Mouse (Mus musculus) CH12.LX (cell line): ENCODE measurements at regions not wholly inside any gene's neighbourhood (a gene's known extent, or its start where the extent isn't known, plus 50 kb on each side); places are given as distances from the start of the nearest gene placed in this dataset.

ENCODE experiments used
- CHD2 ChIP-seq: IDR thresholded peaks from 2 replicates; pipeline ENCODE4 v1.6.1; 2011; ENCODE audit warnings: low read length, improper control_type of control experiment
- CTCF ChIP-seq, 2 experiments: IDR thresholded peaks in 1 of 2; conservative IDR thresholded peaks in 1 of 2; 2 replicates each; pipeline ENCODE4 v1.5.1; 2011 to 2012; ENCODE audit warnings: low read depth in 2 of 2, low read length in 2 of 2, improper control_type of control experiment in 1 of 2, inconsistent platforms in 1 of 2, mild to moderate bottlenecking in 1 of 2, moderate library complexity in 1 of 2
- E2F4 ChIP-seq: IDR thresholded peaks from 2 replicates; pipeline ENCODE4 v1.6.1; 2011; ENCODE audit warnings: low read depth, low read length, improper control_type of control experiment; ENCODE audit not compliant: insufficient replicate concordance
- MAFK ChIP-seq: IDR thresholded peaks from 2 replicates; pipeline ENCODE4 v1.6.1; 2011; ENCODE audit warnings: low read length, improper control_type of control experiment; ENCODE audit not compliant: insufficient replicate concordance
- NELFE ChIP-seq: IDR thresholded peaks from 2 replicates; pipeline ENCODE4 v1.6.1; 2011; ENCODE audit warnings: low read depth, low read length, improper control_type of control experiment
- POLR2A ChIP-seq: IDR thresholded peaks from 2 replicates; pipeline ENCODE4 v1.6.1; 2011; ENCODE audit warnings: low read depth, mild to moderate bottlenecking, improper control_type of control experiment, low read length
- SMC3 ChIP-seq: IDR thresholded peaks from 2 replicates; pipeline ENCODE4 v1.6.1; 2011; ENCODE audit warnings: low read depth, low read length, improper control_type of control experiment

- TF ChIP-seq CTCF (conservative IDR thresholded peaks at IDR 0.05 in 1 of 2, IDR thresholded peaks at IDR 0.05 in 1 of 2; ENCODE audit: low read depth in 2 of 2, low read length in 2 of 2) (no peak), POLR2A (no peak), MAFK (no peak), CHD2 (no peak), E2F4 (no peak), NELFE (no peak), SMC3 (no peak)
Observed at GRCm38 (mm10) chr3:7035833-7036232, 415.6 kb upstream of the 1700008P02Rik start.
